Mouse (Mus musculus): ENCODE data around the gene Cmtm2b. TPM values are rescaled to one million over a fixed set of nuclear protein-coding genes. Genes with fewer than 3 reads are reported as not detected.

The Cmtm2b gene
- polyA plus RNA-seq, 1 experiment from 2014 or later, result not detected

DNA sequence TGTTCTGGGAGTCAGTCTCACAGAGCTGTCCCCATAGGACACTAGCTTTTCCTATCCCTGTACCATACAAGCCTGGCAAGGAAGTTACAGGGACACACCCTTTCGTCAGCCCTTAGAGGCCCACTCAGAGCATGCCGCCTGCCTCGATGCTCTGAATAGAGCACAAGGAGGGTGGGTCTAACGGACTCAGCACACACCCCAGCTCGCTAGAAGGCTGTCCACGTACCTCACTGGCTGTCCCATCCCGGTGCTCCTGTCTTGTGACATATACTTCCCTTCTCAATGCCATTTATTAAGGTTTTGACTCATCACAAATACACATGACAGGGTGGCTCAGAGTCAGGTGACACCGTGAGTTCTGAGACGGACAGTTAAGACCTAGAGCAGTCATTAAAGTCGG lies 32.5 kb downstream of the Cmtm2b start:
- no peak for ATAC-seq (replicated peaks; ENCODE audit: low FRiP score, low read depth)
- peaks cover 19% of the 10 kb centered on the region; the same call in 1 of the 2 replicates for H3K36me3 ChIP-seq (ENCODE audit: insufficient read depth, low read length)
- H3K9ac ChIP-seq (ENCODE audit: low read depth, low read length), result no peak overlapping the region
- no peak for TF ChIP-seq CTCF (IDR thresholded peaks at IDR 0.05; ENCODE audit: low read depth)
- WGBS, result 83% methylated on average over 10 of the region's 10 CpGs
- no peak for DNase-seq (ENCODE audit: low spot score)
- H3K27me3 ChIP-seq (ENCODE audit: insufficient read depth, low read length), result no peaks in the 10 kb centered on the region
- H3K4me1 ChIP-seq (replicated peaks; ENCODE audit: insufficient read depth, low read length), result no peaks in the 10 kb centered on the region
- H3K27ac ChIP-seq, result no peak overlapping the region
- no peaks in the 10 kb centered on the region for H3K9me3 ChIP-seq (replicated peaks; ENCODE audit: low read length)
- H3K4me3 ChIP-seq (replicated peaks; ENCODE audit: low read depth, low read length), result no peak overlapping the region
- no peak overlapping the region for H3K4me2 ChIP-seq (ENCODE audit: low read length)

DNA sequence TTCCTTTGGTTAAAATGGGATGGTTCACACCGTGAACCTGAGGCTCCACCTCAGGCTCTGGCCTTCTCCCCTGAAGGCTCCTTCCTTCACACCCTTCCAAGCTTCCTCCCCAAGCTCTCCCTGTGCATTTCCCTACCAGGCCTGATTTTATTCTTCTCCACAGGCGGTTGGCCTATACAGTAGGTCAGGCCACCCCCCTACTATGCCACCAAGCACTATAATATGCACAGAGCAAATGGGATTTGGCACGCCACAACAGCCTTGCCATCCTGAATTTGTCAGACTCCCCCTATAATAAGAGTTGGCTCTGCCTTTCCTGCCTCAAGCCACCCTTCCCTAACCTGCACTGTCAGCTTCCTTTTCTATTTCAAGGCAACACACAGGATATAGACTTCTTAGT lies 36.6 kb downstream of the Cmtm2b start:
- DNase-seq (ENCODE audit: low spot score), result no peak
- no peak for ATAC-seq (replicated peaks; ENCODE audit: low FRiP score, low read depth)
- Histone ChIP-seq H3K4me2 (ENCODE audit: low read length) (no peak overlapping the region), H3K4me3 (replicated peaks; ENCODE audit: low read depth, low read length) (no peak overlapping the region), H3K36me3 (ENCODE audit: insufficient read depth, low read length) (peaks cover 19% of the 10 kb centered on the region; the same call in 1 of the 2 replicates), H3K27ac (no peak overlapping the region), H3K9me3 (replicated peaks; ENCODE audit: low read length) (no peaks in the 10 kb centered on the region), H3K9ac (ENCODE audit: low read depth, low read length) (no peak overlapping the region), H3K27me3 (ENCODE audit: insufficient read depth, low read length) (no peaks in the 10 kb centered on the region), H3K4me1 (replicated peaks; ENCODE audit: insufficient read depth, low read length) (no peaks in the 10 kb centered on the region)
- TF ChIP-seq CTCF (IDR thresholded peaks at IDR 0.05; ENCODE audit: low read depth), result no peak
- 83% methylated on average over 3 of the region's 3 CpGs for WGBS

DNA sequence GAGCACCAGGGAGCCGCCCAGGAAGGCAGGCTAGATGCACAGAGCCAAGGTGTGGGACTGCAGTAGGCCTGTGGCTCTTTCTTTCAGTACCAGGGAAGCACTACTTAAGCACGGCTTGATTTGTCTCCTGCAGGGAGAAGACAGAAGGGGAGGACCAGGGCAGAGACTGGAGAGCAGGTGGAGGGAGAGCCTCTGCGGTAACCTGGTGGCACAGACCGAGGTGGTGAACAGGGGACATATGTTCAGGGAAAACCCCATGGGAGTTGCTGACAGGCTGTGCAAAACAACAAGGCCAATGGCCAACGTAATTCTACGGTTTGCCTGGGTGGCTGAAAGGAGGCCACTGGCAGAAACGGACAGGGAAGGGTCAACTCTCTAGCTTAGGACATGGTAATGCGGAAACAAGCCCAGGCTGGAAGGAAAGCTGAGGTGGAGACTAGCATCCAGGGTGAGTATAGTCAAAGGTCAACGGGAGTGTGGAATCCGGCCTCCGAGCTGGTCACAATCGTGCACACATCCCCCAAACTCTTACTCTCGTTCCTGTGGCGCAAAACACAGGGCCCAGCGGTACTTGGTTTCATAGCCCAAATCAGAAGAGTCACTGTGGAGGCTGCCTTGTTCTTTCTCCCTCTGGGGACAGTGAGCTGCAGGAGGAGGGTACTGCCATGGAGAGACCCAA lies 37.9 kb downstream of the Cmtm2b start:
- H3K9ac ChIP-seq (ENCODE audit: low read depth, low read length), result 0 out of 2 replicates have a peak overlapping the region, but pooled peaks have one; percentile 4
- H3K36me3 ChIP-seq (ENCODE audit: insufficient read depth, low read length), result peaks cover 11% of the 10 kb centered on the region; the same call in 1 of the 2 replicates
- no peaks in the 10 kb centered on the region for H3K9me3 ChIP-seq (replicated peaks; ENCODE audit: low read length)
- no peak overlapping the region; the same call in 1 of the 2 replicates for H3K27ac ChIP-seq
- no peaks in the 10 kb centered on the region for H3K27me3 ChIP-seq (ENCODE audit: insufficient read depth, low read length)
- ATAC-seq (replicated peaks; ENCODE audit: low FRiP score, low read depth), result no peak
- DNase-seq (ENCODE audit: low spot score), result no peak
- H3K4me2 ChIP-seq (ENCODE audit: low read length), result no peak overlapping the region
- WGBS, result 61% methylated on average over 15 of the region's 15 CpGs
- no peak for TF ChIP-seq CTCF (IDR thresholded peaks at IDR 0.05; ENCODE audit: low read depth)
- H3K4me3 ChIP-seq (replicated peaks; ENCODE audit: low read depth, low read length), result no peak overlapping the region
- no peaks in the 10 kb centered on the region for H3K4me1 ChIP-seq (replicated peaks; ENCODE audit: insufficient read depth, low read length)

DNA sequence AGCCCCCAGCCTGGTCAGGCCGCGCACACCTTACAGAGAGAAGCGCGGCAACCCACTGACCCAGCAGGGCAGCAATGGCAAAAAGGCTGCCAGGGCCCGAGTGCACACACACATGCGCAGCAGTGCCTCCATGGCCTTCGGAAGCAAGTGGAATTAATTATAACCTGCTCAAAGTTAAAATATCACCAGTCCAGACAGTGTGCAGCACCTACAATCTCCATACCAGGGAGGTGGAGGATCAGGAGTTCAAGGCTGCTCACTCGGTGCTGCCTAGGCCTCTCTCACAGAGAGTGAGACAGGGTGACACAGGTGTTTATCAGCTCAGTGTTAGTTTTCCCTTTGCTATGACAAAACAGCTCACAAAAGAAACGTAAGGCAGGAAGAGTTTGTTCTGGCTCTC lies 43.7 kb downstream of the Cmtm2b start:
- DNase-seq (ENCODE audit: low spot score) (no peak), ATAC-seq (replicated peaks; ENCODE audit: low FRiP score, low read depth) (no peak; the same call in 1 of the 2 replicates)
- peak overlapping the region; percentile 22; the same call in 1 of the 2 replicates for H3K27ac ChIP-seq
- TF ChIP-seq CTCF (IDR thresholded peaks at IDR 0.05; ENCODE audit: low read depth), result no peak
- H3K9me3 ChIP-seq (replicated peaks; ENCODE audit: low read length), result no peaks in the 10 kb centered on the region
- no peaks in the 10 kb centered on the region for H3K36me3 ChIP-seq (ENCODE audit: insufficient read depth, low read length)
- H3K27me3 ChIP-seq (ENCODE audit: insufficient read depth, low read length), result no peaks in the 10 kb centered on the region
- H3K4me2 ChIP-seq (ENCODE audit: low read length), result no peak overlapping the region
- H3K4me3 ChIP-seq (replicated peaks; ENCODE audit: low read depth, low read length), result no peak overlapping the region
- H3K4me1 ChIP-seq (replicated peaks; ENCODE audit: insufficient read depth, low read length), result peaks cover 9% of the 10 kb centered on the region
- H3K9ac ChIP-seq (ENCODE audit: low read depth, low read length), result no peak overlapping the region
- 72% methylated on average over 9 of the region's 9 CpGs for WGBS

DNA sequence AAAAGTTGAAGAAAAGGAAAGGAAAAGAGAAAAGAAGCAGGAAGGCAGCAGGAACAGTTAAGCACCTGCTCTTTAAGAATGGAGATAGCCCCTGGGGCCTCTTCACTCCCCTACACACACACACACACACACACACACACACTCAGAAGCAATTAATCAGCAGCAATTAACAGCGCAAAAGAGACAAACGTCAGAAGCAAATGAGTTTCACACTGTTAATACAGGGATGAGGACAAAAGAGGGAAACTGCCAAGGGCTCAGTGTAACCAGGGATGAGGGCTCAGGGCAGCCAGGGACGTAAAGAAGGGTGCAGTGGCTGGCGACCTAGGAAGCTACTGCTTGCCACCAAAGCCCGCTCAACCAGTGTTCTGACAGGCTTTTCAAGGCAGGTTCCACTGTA lies 45.4 kb downstream of the Cmtm2b start:
- DNase-seq (ENCODE audit: low spot score), result no peak
- Histone ChIP-seq H3K9me3 (replicated peaks; ENCODE audit: low read length) (no peaks in the 10 kb centered on the region), H3K4me1 (replicated peaks; ENCODE audit: insufficient read depth, low read length) (peaks cover 9% of the 10 kb centered on the region), H3K27me3 (ENCODE audit: insufficient read depth, low read length) (no peaks in the 10 kb centered on the region), H3K27ac (no peak overlapping the region), H3K36me3 (ENCODE audit: insufficient read depth, low read length) (no peaks in the 10 kb centered on the region), H3K9ac (ENCODE audit: low read depth, low read length) (no peak overlapping the region), H3K4me2 (ENCODE audit: low read length) (no peak overlapping the region), H3K4me3 (replicated peaks; ENCODE audit: low read depth, low read length) (no peak overlapping the region)
- ATAC-seq (replicated peaks; ENCODE audit: low FRiP score, low read depth), result no peak
- WGBS, result 46% methylated on average over 5 of the region's 5 CpGs
- no peak for TF ChIP-seq CTCF (IDR thresholded peaks at IDR 0.05; ENCODE audit: low read depth)

DNA sequence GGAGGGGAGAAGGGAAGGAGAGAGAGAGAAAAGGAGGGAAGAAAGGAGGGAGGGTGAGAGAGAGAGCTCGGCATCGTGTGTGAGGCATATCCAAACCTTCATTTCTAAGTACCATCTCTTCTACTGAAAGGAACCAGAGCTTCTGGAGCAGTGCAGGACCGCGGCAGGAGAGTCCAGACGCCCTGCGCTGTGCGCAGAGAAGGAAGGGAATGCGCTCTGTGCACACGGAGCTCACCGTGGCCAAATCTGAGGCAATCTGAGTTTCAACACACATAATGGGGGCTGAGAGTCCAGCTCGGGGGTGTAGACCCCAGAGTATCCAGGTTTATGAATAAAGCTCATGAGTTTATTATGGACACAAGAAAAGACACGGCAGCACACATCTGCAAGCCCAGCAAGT lies 47.6 kb downstream of the Cmtm2b start:
- no peak for ATAC-seq (replicated peaks; ENCODE audit: low FRiP score, low read depth)
- Histone ChIP-seq H3K27me3 (ENCODE audit: insufficient read depth, low read length) (no peaks in the 10 kb centered on the region), H3K9ac (ENCODE audit: low read depth, low read length) (no peak overlapping the region), H3K4me2 (ENCODE audit: low read length) (no peak overlapping the region), H3K4me1 (replicated peaks; ENCODE audit: insufficient read depth, low read length) (peaks cover 12% of the 10 kb centered on the region), H3K27ac (no peak overlapping the region), H3K9me3 (replicated peaks; ENCODE audit: low read length) (no peaks in the 10 kb centered on the region), H3K36me3 (ENCODE audit: insufficient read depth, low read length) (no peaks in the 10 kb centered on the region), H3K4me3 (replicated peaks; ENCODE audit: low read depth, low read length) (no peak overlapping the region)
- TF ChIP-seq CTCF (IDR thresholded peaks at IDR 0.05; ENCODE audit: low read depth), result no peak
- DNase-seq (ENCODE audit: low spot score), result no peak
- 73% methylated on average over 12 of the region's 12 CpGs for WGBS

All from kidney, postnatal 0 days (tissue).